Mouse (Mus musculus): ENCODE results near the gene Gm20909. TPM values are rescaled to one million over a fixed set of nuclear protein-coding genes. Genes with fewer than 3 reads are reported as not detected.
"Not testable (repeated sequence)": the region's sequence is repeated elsewhere in the genome, so short reads cannot be mapped to it uniquely, and the experiment has no call there.

The Gm20909 gene
- polyA plus RNA-seq (2012; ENCODE audit: insufficient read depth, insufficient read length, missing spikeins): not detected in 2 replicates

- not testable (repeated sequence) for H3K4me1 ChIP-seq (ENCODE audit: control insufficient read depth, insufficient read depth, insufficient read length, low read length); H3K27ac ChIP-seq (replicated peaks; ENCODE audit: low read depth, low read length); H3K4me3 ChIP-seq (ENCODE audit: insufficient read depth, low read depth, low read length)
Measured at GRCm38 (mm10) chrY:21164270-21164669, at the start of gene Gm20909. Gm20909 (plus strand) TSS chrY:21164570.

Other genes with a start within 250 kb of the Gm20909 start
- not detected in 2 replicates for gene Gm29866, start 170.9 kb upstream of the Gm20909 start, polyA plus RNA-seq (2012; ENCODE audit: insufficient read depth, insufficient read length, missing spikeins)
- gene Gm20865, start 77.0 kb downstream of the Gm20909 start, polyA plus RNA-seq (2012; ENCODE audit: insufficient read depth, insufficient read length, missing spikeins): not detected in 2 replicates

Measured in brown adipose tissue, adult 24 weeks (tissue).